Mouse (Mus musculus) E14TG2a.4 (cell line): ENCODE results near the gene Nlrp4b.

Experiments
- CTCF ChIP-seq: conservative IDR thresholded peaks from 2 replicates; pipeline ENCODE4 v1.5.1; 2014; ENCODE audit warnings: low read length
- POU5F1 ChIP-seq: IDR thresholded peaks from 2 replicates; pipeline ENCODE4 v1.6.1; 2014; ENCODE audit warnings: low read length, borderline replicate concordance

DNA sequence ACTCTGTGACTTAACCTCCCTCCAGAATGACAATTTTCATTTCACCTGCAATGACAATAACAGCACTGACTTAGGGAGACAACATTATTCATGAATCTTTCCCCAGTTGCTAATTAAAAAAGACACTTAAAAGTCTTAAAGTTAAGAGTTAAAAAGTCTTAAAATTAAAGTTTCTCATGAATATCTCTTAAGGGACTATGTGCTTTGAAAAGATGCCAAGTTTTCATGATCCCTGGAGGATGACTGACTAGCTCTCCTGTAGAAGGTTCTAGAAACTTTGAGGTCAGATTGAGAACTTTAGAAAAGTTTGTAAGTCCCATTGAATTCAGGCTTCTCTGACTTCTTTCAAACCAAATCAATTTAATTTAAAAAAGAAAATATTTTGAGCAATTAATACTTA, 66.7 kb downstream of the Nlrp4b start, which contains the start of gene Vmn1r71:
- TF ChIP-seq POU5F1: no peak
- TF ChIP-seq CTCF: no peak
